In the genomic region with DNA sequence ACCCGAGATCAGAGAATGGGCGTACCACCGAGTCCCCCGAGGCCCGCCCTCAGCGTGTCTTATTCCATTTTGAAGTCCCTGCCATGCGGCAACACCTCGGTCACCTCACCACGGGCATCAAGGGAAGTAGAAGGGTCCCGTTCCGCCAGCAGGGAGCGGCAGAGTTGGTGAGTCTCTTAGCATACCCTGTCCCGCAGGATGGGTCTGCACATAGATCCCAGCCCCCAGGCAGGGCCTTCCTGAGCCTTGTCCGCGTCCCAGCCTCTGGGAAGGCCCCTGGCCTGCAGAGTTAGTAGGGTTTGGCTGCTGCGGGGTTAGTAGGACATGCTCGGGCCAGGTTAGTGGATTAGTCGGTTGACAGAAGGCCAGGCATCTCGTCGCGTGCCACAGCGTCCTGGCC, we compare ENCODE assay signal across 16 mouse cellular contexts. TPM values are rescaled to one million over a fixed set of nuclear protein-coding genes. Genes with fewer than 3 reads are reported as not detected.
A peak's percentile ranks its signal among the peaks of the same experiment; 100 is the strongest.
DNase-seq lines count a peak whose midpoint lies in the region; ATAC-seq and TF ChIP-seq lines count a peak whose summit lies in the region.
"Had no signal": no experiment of that assay in that cellular context is flagged by ENCODE, and none has a peak within 500 bp of the region (broad histone marks: within the 10 kb centered on the region; RNA-seq: fewer than 3 reads in every experiment).

No protein-coding gene starts in this region.

- 0 out of 2 replicates have a peak overlapping the region, but pooled peaks have one; percentile 6 for H3K27ac ChIP-seq in intestine, embryonic 15.5 days
- H3K27ac ChIP-seq in intestine, postnatal 0 days (ENCODE audit: low read depth, low read length) = no peak overlapping the region
- peak overlapping the region; percentile 91 for H3K27ac ChIP-seq in hindbrain, embryonic 13.5 days
- H3K27ac ChIP-seq in midbrain, postnatal 0 days (ENCODE audit: low read depth, low read length) = peak overlapping the region; percentile 83
- H3K27ac ChIP-seq in gastrocnemius, adult 2 months = no peak overlapping the region
- H3K27ac ChIP-seq: limb, embryonic 15.5 days; stomach, embryonic 15.5 days had no signal

- TF ChIP-seq POLR2A in brain, embryonic 14.5 days (IDR thresholded peaks at IDR 0.05; ENCODE audit: borderline replicate concordance, extremely low read depth, insufficient read depth, insufficient read length, poor library complexity, severe bottlenecking) = no peak

- H3K9ac ChIP-seq in intestine, embryonic 15.5 days = no peak overlapping the region
- H3K9ac ChIP-seq in intestine, postnatal 0 days (ENCODE audit: low read depth, low read length) = no peak overlapping the region
- H3K9ac ChIP-seq in hindbrain, embryonic 13.5 days = peak overlapping the region; percentile 53
- H3K9ac ChIP-seq in midbrain, postnatal 0 days (replicated peaks; ENCODE audit: low read length, poor library complexity, severe bottlenecking) = peak overlapping the region; percentile 33; the same call in 1 of the 2 replicates
- H3K9ac ChIP-seq: limb, embryonic 15.5 days; stomach, embryonic 15.5 days had no signal

- WGBS in intestine, embryonic 15.5 days = 62% methylated on average over 22 of the region's 22 CpGs
- WGBS in intestine, postnatal 0 days = 73% methylated on average over 22 of the region's 22 CpGs
- 51% methylated on average over 20 of the region's 22 CpGs for WGBS in hindbrain, embryonic 13.5 days
- whole genome bisulfite sequencing in midbrain, postnatal 0 days = 36% methylated on average over 22 of the region's 22 CpGs

- DNase-seq in brain, embryonic 14.5 days (ENCODE audit: low read depth) = peak; percentile 50
- no peak for DNase-seq in midbrain, postnatal 0 days (ENCODE audit: low spot score)
- DNase-seq in heart, adult 9 months (ENCODE audit: low spot score in 2 of 2) = no peak
- DNase-seq in gastrocnemius, adult 2 months = no peak
- no peak for DNase-seq in frontal cortex, postnatal 10 days (ENCODE audit: low spot score in 2 of 2)
- DNase-seq: adrenal gland, adult 8-10 months; gastrocnemius, postnatal 14 days had no signal

- intact Hi-C loops in gastrocnemius, adult 2 months (cut with DNase I) = loop anchor here (10.0 kb wide), 1 partner anchor 208 kb away; no protein-coding TSS in a partner anchor

- no peak for ATAC-seq in intestine, embryonic 15.5 days
- ATAC-seq in intestine, postnatal 0 days = no peak
- no peak for ATAC-seq in hindbrain, embryonic 13.5 days (ENCODE audit: low FRiP score)
- ATAC-seq in midbrain, postnatal 0 days (ENCODE audit: low FRiP score) = no peak
- ATAC-seq: intestine, embryonic 16.5 days; Patski had no signal

- no peaks in the 10 kb centered on the region for H3K36me3 ChIP-seq in intestine, embryonic 15.5 days
- H3K36me3 ChIP-seq in intestine, postnatal 0 days (ENCODE audit: control insufficient read depth, insufficient read depth) = no peaks in the 10 kb centered on the region
- H3K36me3 ChIP-seq in hindbrain, embryonic 13.5 days = peaks cover 37% of the 10 kb centered on the region
- H3K36me3 ChIP-seq in midbrain, postnatal 0 days (ENCODE audit: insufficient read depth, low read length) = peaks cover 12% of the 10 kb centered on the region
- H3K36me3 ChIP-seq: limb, embryonic 15.5 days; stomach, embryonic 15.5 days had no signal

- H3K4me1 ChIP-seq in intestine, embryonic 15.5 days (replicated peaks) = peaks cover 17% of the 10 kb centered on the region; the same call in 1 of the 2 replicates
- H3K4me1 ChIP-seq in intestine, postnatal 0 days (replicated peaks; ENCODE audit: control insufficient read depth, insufficient read depth, low read length) = 0 out of 2 replicates have a peak, but pooled peaks cover 3% of the 10 kb centered on the region
- peaks cover 93% of the 10 kb centered on the region for H3K4me1 ChIP-seq in hindbrain, embryonic 13.5 days (replicated peaks)
- H3K4me1 ChIP-seq in midbrain, postnatal 0 days (ENCODE audit: insufficient read depth, low read length) = peaks cover 27% of the 10 kb centered on the region

- no peak overlapping the region for H3K4me3 ChIP-seq in intestine, embryonic 15.5 days (replicated peaks)
- H3K4me3 ChIP-seq in intestine, postnatal 0 days (ENCODE audit: low read depth, low read length) = no peak overlapping the region
- no peak overlapping the region for H3K4me3 ChIP-seq in hindbrain, embryonic 13.5 days
- H3K4me3 ChIP-seq in midbrain, postnatal 0 days (ENCODE audit: low read depth, low read length) = no peak overlapping the region
- no peak overlapping the region for H3K4me3 ChIP-seq in gastrocnemius, adult 2 months
- H3K4me3 ChIP-seq: limb, embryonic 15.5 days; stomach, embryonic 15.5 days had no signal

- no peaks in the 10 kb centered on the region for H3K9me3 ChIP-seq in intestine, embryonic 15.5 days
- no peaks in the 10 kb centered on the region for H3K9me3 ChIP-seq in intestine, postnatal 0 days (ENCODE audit: control insufficient read depth)
- no peaks in the 10 kb centered on the region for H3K9me3 ChIP-seq in hindbrain, embryonic 13.5 days
- no peaks in the 10 kb centered on the region for H3K9me3 ChIP-seq in midbrain, postnatal 0 days (ENCODE audit: low read length)
- H3K9me3 ChIP-seq: limb, embryonic 15.5 days; stomach, embryonic 15.5 days had no signal

- TF ChIP-seq CTCF in intestine, postnatal 0 days (IDR thresholded peaks at IDR 0.05; ENCODE audit: low read depth) = no peak
- TF ChIP-seq CTCF in brain, embryonic 14.5 days (IDR thresholded peaks at IDR 0.05; ENCODE audit: borderline replicate concordance, extremely low read depth, insufficient read depth, insufficient read length) = no peak
- peak; percentile 40 for TF ChIP-seq CTCF in midbrain, postnatal 0 days (IDR thresholded peaks at IDR 0.05)
- TF ChIP-seq CTCF in gastrocnemius, adult 2 months (IDR thresholded peaks at IDR 0.05) = no peak

- H3K4me2 ChIP-seq in intestine, embryonic 15.5 days (replicated peaks) = no peak overlapping the region
- no peak overlapping the region for H3K4me2 ChIP-seq in intestine, postnatal 0 days (replicated peaks; ENCODE audit: low read depth)
- H3K4me2 ChIP-seq in hindbrain, embryonic 13.5 days = no peak overlapping the region
- no peak overlapping the region for H3K4me2 ChIP-seq in midbrain, postnatal 0 days (ENCODE audit: low read depth, low read length, poor library complexity, severe bottlenecking)
- H3K4me2 ChIP-seq: limb, embryonic 15.5 days; stomach, embryonic 15.5 days had no signal

- no peaks in the 10 kb centered on the region for H3K27me3 ChIP-seq in intestine, embryonic 15.5 days (replicated peaks)
- H3K27me3 ChIP-seq in intestine, postnatal 0 days (replicated peaks; ENCODE audit: control insufficient read depth, insufficient read depth, low read length) = no peaks in the 10 kb centered on the region
- no peaks in the 10 kb centered on the region for H3K27me3 ChIP-seq in hindbrain, embryonic 13.5 days
- H3K27me3 ChIP-seq in midbrain, postnatal 0 days (ENCODE audit: insufficient read depth, low read length) = no peaks in the 10 kb centered on the region
- H3K27me3 ChIP-seq: stomach, embryonic 15.5 days had no signal

RNA-seq across cellular contexts. Expression of gene Cryba4, which starts 35.3 kb away (rescaled TPM):
- 1.7 and 1.8 TPM in 2 replicates for polyA plus RNA-seq in intestine, embryonic 15.5 days (2015; fragmentation: Nextera tagmentation; extraction: Ambion mirVana)
- 1.1 and 1.3 TPM in 2 replicates for polyA plus RNA-seq in intestine, postnatal 0 days (2015; fragmentation: Nextera tagmentation; extraction: Ambion mirVana)
- 1.00 and 1.6 TPM in 2 replicates for polyA plus RNA-seq in brain, embryonic 14.5 days (2012; rRNA removed)
- polyA plus RNA-seq in hindbrain, embryonic 13.5 days (2015; fragmentation: Nextera tagmentation; extraction: Ambion mirVana) = 1.9 and 3.3 TPM in 2 replicates
- total RNA-seq in midbrain, postnatal 0 days (2014; rRNA removed) = 1.6 and 2.4 TPM in 2 replicates
- polyA plus RNA-seq in midbrain, postnatal 0 days (2015; fragmentation: Nextera tagmentation; extraction: Ambion mirVana) = 2.5 and 2.9 TPM in 2 replicates
- under 1 TPM in 1 of 2 experiments, not detected in 1; 0.86 TPM for total RNA-seq in gastrocnemius, adult 2 months (2021)
- total RNA-seq: common myeloid progenitor, adult 5-6 weeks; megakaryocyte-erythroid progenitor cell, adult 5-6 weeks had no signal
- polyA plus RNA-seq: Patski had no signal

RNA-seq across cellular contexts. Expression of gene Crybb1, which starts 38.6 kb away (rescaled TPM):
- 1.9 and 2.4 TPM in 2 replicates for polyA plus RNA-seq in intestine, embryonic 15.5 days (2015; fragmentation: Nextera tagmentation; extraction: Ambion mirVana)
- 0.22 and 0.34 TPM in 2 replicates for polyA plus RNA-seq in intestine, postnatal 0 days (2015; fragmentation: Nextera tagmentation; extraction: Ambion mirVana)
- polyA plus RNA-seq in brain, embryonic 14.5 days (2012; rRNA removed) = 1.1 and 1.6 TPM in 2 replicates
- 5.2 and 5.5 TPM in 2 replicates for polyA plus RNA-seq in hindbrain, embryonic 13.5 days (2015; fragmentation: Nextera tagmentation; extraction: Ambion mirVana)
- 7.2 and 11.5 TPM in 2 replicates for total RNA-seq in midbrain, postnatal 0 days (2014; rRNA removed)
- polyA plus RNA-seq in midbrain, postnatal 0 days (2015; fragmentation: Nextera tagmentation; extraction: Ambion mirVana) = 13.1 and 13.2 TPM in 2 replicates
- total RNA-seq in gastrocnemius, adult 2 months (2021) = 1 to 10 TPM; 1.6 to 3.7 TPM
- total RNA-seq: common myeloid progenitor, adult 5-6 weeks; megakaryocyte-erythroid progenitor cell, adult 5-6 weeks had no signal
- polyA plus RNA-seq: Patski had no signal

RNA-seq across cellular contexts. Expression of gene Tpst2, which starts 59.5 kb away (rescaled TPM):
- 43.1 and 45.3 TPM in 2 replicates for polyA plus RNA-seq in intestine, embryonic 15.5 days (2015; fragmentation: Nextera tagmentation; extraction: Ambion mirVana)
- 45.3 and 48.4 TPM in 2 replicates for polyA plus RNA-seq in intestine, postnatal 0 days (2015; fragmentation: Nextera tagmentation; extraction: Ambion mirVana)
- 20.1 and 24.6 TPM in 2 replicates for polyA plus RNA-seq in brain, embryonic 14.5 days (2012; rRNA removed)
- 26.9 and 30.0 TPM in 2 replicates for polyA plus RNA-seq in hindbrain, embryonic 13.5 days (2015; fragmentation: Nextera tagmentation; extraction: Ambion mirVana)
- 37.3 and 41.1 TPM in 2 replicates for total RNA-seq in midbrain, postnatal 0 days (2014; rRNA removed)
- 37.1 and 37.8 TPM in 2 replicates for polyA plus RNA-seq in midbrain, postnatal 0 days (2015; fragmentation: Nextera tagmentation; extraction: Ambion mirVana)
- 10 to 100 TPM; 12.6 to 25.4 TPM for total RNA-seq in gastrocnemius, adult 2 months (2021)

Comparison
In these comparisons a context has a peak if more than half of its experiments do, and no peak if none do; other contexts are left out.
1. H3K27ac ChIP-seq: peak in intestine, embryonic 15.5 days (single experiment), hindbrain, embryonic 13.5 days (single experiment) and midbrain, postnatal 0 days (single experiment); none in intestine, postnatal 0 days (single experiment) and gastrocnemius, adult 2 months (single experiment).
2. H3K9ac ChIP-seq: peak in hindbrain, embryonic 13.5 days (single experiment) and midbrain, postnatal 0 days (single experiment); none in intestine, embryonic 15.5 days (single experiment) and intestine, postnatal 0 days (single experiment).